Mouse (Mus musculus) heart, embryonic 10.5 days (tissue): ENCODE data around the gene Gnb1l. TPM values are rescaled to one million over a fixed set of nuclear protein-coding genes. Genes with fewer than 3 reads are reported as not detected.

Experiments
- DNase-seq: peaks from one replicate; pipeline ENCODE4 v3.0.0-alpha.2; 2017; ENCODE audit warnings: low spot score
- H3K27ac ChIP-seq: fragments of 300-500 bp; sonication (generic); 2 replicates; pipeline ENCODE4 v1.5.1; 2016; ENCODE audit warnings: mild to moderate bottlenecking
- H3K27me3 ChIP-seq: fragments of 300-500 bp; sonication (generic); 2 replicates; pipeline ENCODE4 v1.6.1; 2016; ENCODE audit warnings: mild to moderate bottlenecking; ENCODE audit not compliant: poor library complexity, insufficient read depth, severe bottlenecking
- H3K36me3 ChIP-seq: fragments of 300-500 bp; sonication (generic); 2 replicates; pipeline ENCODE4 v1.6.1; 2016; ENCODE audit warnings: mild to moderate bottlenecking, moderate library complexity
- H3K4me1 ChIP-seq: fragments of 300-500 bp; sonication (generic); 2 replicates; pipeline ENCODE4 v1.6.1; 2016; ENCODE audit warnings: mild to moderate bottlenecking
- H3K4me3 ChIP-seq: fragments of 300-500 bp; sonication (generic); 2 replicates; pipeline ENCODE4 v1.5.1; 2016; ENCODE audit warnings: mild to moderate bottlenecking, moderate library complexity
- H3K9me3 ChIP-seq: fragments of 300-500 bp; sonication (generic); 2 replicates; pipeline ENCODE4 v1.6.1; 2016; ENCODE audit warnings: mild to moderate bottlenecking, moderate library complexity
- WGBS: fragments of 180-500 bp; shearing (Covaris S2); methylation state at CpG from one replicate; pipeline ENCODE4 v1.1.7; 2016; 5-methylcytosine and 5-hydroxymethylcytosine counted together
- polyA plus RNA-seq: library from polyadenylated mRNA; unstranded; fragments of >200 nt; fragmentation: Nextera tagmentation; extraction: Ambion mirVana; gene quantifications from 2 replicates; pipeline ENCODE4 v1.2.1, GENCODE M21; 2016

The Gnb1l gene
- polyA plus RNA-seq, 1 experiment from 2014 or later, result 17.1 TPM

- 65% methylated on average over 2 of the region's 2 CpGs for WGBS
- Histone ChIP-seq H3K27me3 (peaks cover 18% of the 10 kb centered on the region), H3K9me3 (no peaks in the 10 kb centered on the region), H3K4me3 (no peak overlapping the region), H3K4me1 (no peaks in the 10 kb centered on the region), H3K27ac (no peak overlapping the region), H3K36me3 (no peaks in the 10 kb centered on the region)
- no peak for DNase-seq
Measured at GRCm38 (mm10) chr16:18564472-18564871, 66.0 kb downstream of the Gnb1l start.

- DNase-seq, result no peak
- Histone ChIP-seq H3K4me3 (no peak overlapping the region), H3K4me1 (no peaks in the 10 kb centered on the region), H3K36me3 (no peaks in the 10 kb centered on the region), H3K9me3 (no peaks in the 10 kb centered on the region), H3K27ac (no peak overlapping the region), H3K27me3 (peaks cover 18% of the 10 kb centered on the region)
- 69% methylated on average over 7 of the region's 7 CpGs for WGBS
Measured at GRCm38 (mm10) chr16:18568599-18568998, 70.1 kb downstream of the Gnb1l start.

- no peaks in the 10 kb centered on the region for H3K9me3 ChIP-seq
- peaks cover 6% of the 10 kb centered on the region; the same call in 1 of the 2 replicates for H3K4me1 ChIP-seq
- WGBS, result 68% methylated on average over 8 of the region's 8 CpGs
- no peak overlapping the region for H3K27ac ChIP-seq
- no peak overlapping the region for H3K4me3 ChIP-seq
- no peaks in the 10 kb centered on the region for H3K36me3 ChIP-seq
- H3K27me3 ChIP-seq, result peaks cover 29% of the 10 kb centered on the region
- DNase-seq, result no peak
Measured at GRCm38 (mm10) chr16:18574196-18574595, 75.7 kb downstream of the Gnb1l start.

- Histone ChIP-seq H3K4me3 (no peak overlapping the region), H3K36me3 (no peaks in the 10 kb centered on the region), H3K4me1 (peaks cover 24% of the 10 kb centered on the region), H3K27me3 (peaks cover 57% of the 10 kb centered on the region), H3K27ac (no peak overlapping the region), H3K9me3 (no peaks in the 10 kb centered on the region)
- 41% methylated on average over 3 of the region's 3 CpGs for WGBS
- no peak for DNase-seq
Measured at GRCm38 (mm10) chr16:18577071-18577470, 78.6 kb downstream of the Gnb1l start.

- no peak overlapping the region for H3K4me3 ChIP-seq
- H3K9me3 ChIP-seq, result no peaks in the 10 kb centered on the region
- H3K4me1 ChIP-seq, result peaks cover 30% of the 10 kb centered on the region
- no peak overlapping the region for H3K27ac ChIP-seq
- 15% methylated on average over 5 of the region's 5 CpGs for WGBS
- DNase-seq, result no peak
- H3K27me3 ChIP-seq, result peaks cover 63% of the 10 kb centered on the region
- no peaks in the 10 kb centered on the region for H3K36me3 ChIP-seq
Measured at GRCm38 (mm10) chr16:18577599-18578160, 79.2 kb downstream of the Gnb1l start.

- DNase-seq, result no peak
Measured at GRCm38 (mm10) chr16:18580389-18580788, 81.9 kb downstream of the Gnb1l start.

GRCm38 (mm10) chr16:18581050-18581622, 82.6 kb downstream of the Gnb1l start:
- peak overlapping the region; percentile 57 for H3K4me3 ChIP-seq
- peaks cover 45% of the 10 kb centered on the region for H3K4me1 ChIP-seq
- WGBS, result 12% methylated on average over 21 of the region's 21 CpGs
- peak overlapping the region; percentile 65; the same call in 1 of the 2 replicates for H3K27ac ChIP-seq
- no peaks in the 10 kb centered on the region for H3K9me3 ChIP-seq
- peaks cover 90% of the 10 kb centered on the region for H3K27me3 ChIP-seq
- no peaks in the 10 kb centered on the region for H3K36me3 ChIP-seq
- no peak for DNase-seq

More at GRCm38 (mm10) chr16:18580389-18580788, 81.9 kb downstream of the Gnb1l start:
- H3K27me3 ChIP-seq, result peaks cover 83% of the 10 kb centered on the region
- H3K9me3 ChIP-seq, result no peaks in the 10 kb centered on the region
- H3K4me3 ChIP-seq, result no peak overlapping the region
- H3K36me3 ChIP-seq, result no peaks in the 10 kb centered on the region
- peaks cover 38% of the 10 kb centered on the region for H3K4me1 ChIP-seq
- WGBS, result 21% methylated on average over 2 of the region's 2 CpGs
- no peak overlapping the region for H3K27ac ChIP-seq

- Histone ChIP-seq H3K36me3 (no peaks in the 10 kb centered on the region), H3K27me3 (peaks cover 94% of the 10 kb centered on the region), H3K9me3 (no peaks in the 10 kb centered on the region), H3K4me3 (peak overlapping the region; percentile 57), H3K27ac (peak overlapping the region; percentile 65), H3K4me1 (peaks cover 51% of the 10 kb centered on the region)
- 2% methylated on average over 66 of the region's 66 CpGs for WGBS
- no peak for DNase-seq
Measured at GRCm38 (mm10) chr16:18581623-18582205, 83.2 kb downstream of the Gnb1l start.

GRCm38 (mm10) chr16:18582426-18583148, 84.1 kb downstream of the Gnb1l start:
- no peaks in the 10 kb centered on the region for H3K36me3 ChIP-seq
- 3% methylated on average over 58 of the region's 67 CpGs for WGBS
- H3K27me3 ChIP-seq, result peaks cover 97% of the 10 kb centered on the region
- DNase-seq, result no peak
- peak overlapping the region; percentile 57 for H3K4me3 ChIP-seq
- peak overlapping the region; percentile 65 for H3K27ac ChIP-seq
- H3K9me3 ChIP-seq, result no peaks in the 10 kb centered on the region
- peaks cover 52% of the 10 kb centered on the region for H3K4me1 ChIP-seq

- Histone ChIP-seq H3K4me1 (peaks cover 54% of the 10 kb centered on the region), H3K4me3 (no peak overlapping the region)
- 12% methylated on average over 10 of the region's 10 CpGs for WGBS
Measured at GRCm38 (mm10) chr16:18583169-18583568, 84.7 kb downstream of the Gnb1l start.

GRCm38 (mm10) chr16:18583673-18584357, 85.3 kb downstream of the Gnb1l start:
- Histone ChIP-seq H3K27me3 (peaks cover 97% of the 10 kb centered on the region), H3K9me3 (no peaks in the 10 kb centered on the region), H3K36me3 (no peaks in the 10 kb centered on the region), H3K4me3 (no peak overlapping the region), H3K4me1 (peaks cover 58% of the 10 kb centered on the region), H3K27ac (no peak overlapping the region)
- DNase-seq, result no peak
- WGBS, result 22% methylated on average over 10 of the region's 10 CpGs

More at GRCm38 (mm10) chr16:18583169-18583568, 84.7 kb downstream of the Gnb1l start:
- Histone ChIP-seq H3K27me3 (peaks cover 97% of the 10 kb centered on the region), H3K9me3 (no peaks in the 10 kb centered on the region), H3K27ac (no peak overlapping the region), H3K36me3 (no peaks in the 10 kb centered on the region)
- no peak for DNase-seq

GRCm38 (mm10) chr16:18584901-18585510, 86.5 kb downstream of the Gnb1l start:
- 23% methylated on average over 10 of the region's 10 CpGs for WGBS
- DNase-seq, result no peak
- H3K4me1 ChIP-seq, result peaks cover 61% of the 10 kb centered on the region
- peaks cover 100% of the 10 kb centered on the region for H3K27me3 ChIP-seq
- no peaks in the 10 kb centered on the region for H3K9me3 ChIP-seq
- H3K36me3 ChIP-seq, result no peaks in the 10 kb centered on the region
- H3K27ac ChIP-seq, result no peak overlapping the region
- H3K4me3 ChIP-seq, result peak overlapping the region; percentile 63
